In genomic region chr10:97339866-97340706, GRCm38 (mm10) we compare ENCODE assay signal across 8 mouse cellular contexts.
A peak's percentile ranks its signal among the peaks of the same experiment; 100 is the strongest.
DNase-seq lines count a peak whose midpoint lies in the region; ATAC-seq and TF ChIP-seq lines count a peak whose summit lies in the region.
"Had no signal": no experiment of that assay in that cellular context is flagged by ENCODE, and none has a peak within 500 bp of the region (broad histone marks: within the 10 kb centered on the region; RNA-seq: fewer than 3 reads in every experiment).

No protein-coding gene starts in this region.

- no peak overlapping the region for H3K4me3 ChIP-seq in limb, embryonic 14.5 days (replicated peaks; ENCODE audit: low read length)
- H3K4me3 ChIP-seq in limb, embryonic 10.5 days: no peak overlapping the region
- no peak overlapping the region for H3K4me3 ChIP-seq in ES-E14 (ENCODE audit: insufficient read depth in 1 of 2, low read depth in 1 of 2, low read length in 2 of 2, poor library complexity in 1 of 2, severe bottlenecking in 1 of 2)
- H3K4me3 ChIP-seq: embryonic facial prominence, embryonic 15.5 days had no signal

- H3K9me3 ChIP-seq in limb, embryonic 14.5 days (ENCODE audit: control insufficient read depth, low read length): no peaks in the 10 kb centered on the region
- H3K9me3 ChIP-seq in limb, embryonic 10.5 days (replicated peaks): no peaks in the 10 kb centered on the region
- H3K9me3 ChIP-seq in ES-E14 (ENCODE audit: control insufficient read depth, insufficient read depth, low read depth, low read length): no peaks in the 10 kb centered on the region
- H3K9me3 ChIP-seq: embryonic facial prominence, embryonic 15.5 days had no signal

- no peak overlapping the region for H3K27ac ChIP-seq in limb, embryonic 14.5 days (replicated peaks; ENCODE audit: low read depth, low read length)
- H3K27ac ChIP-seq in limb, embryonic 10.5 days: no peak overlapping the region
- no peak overlapping the region for H3K27ac ChIP-seq in ES-E14 (ENCODE audit: insufficient read depth, low read depth, low read length, poor library complexity, severe bottlenecking)
- H3K27ac ChIP-seq: embryonic facial prominence, embryonic 15.5 days had no signal

- ATAC-seq in limb, embryonic 14.5 days (ENCODE audit: low FRiP score, low read depth): no peak

- no peaks in the 10 kb centered on the region for H3K4me1 ChIP-seq in limb, embryonic 14.5 days (ENCODE audit: control insufficient read depth, insufficient read depth, low read length)
- H3K4me1 ChIP-seq in limb, embryonic 10.5 days: 0 out of 2 replicates have a peak, but pooled peaks cover 3% of the 10 kb centered on the region
- H3K4me1 ChIP-seq in ES-E14 (ENCODE audit: control insufficient read depth in 2 of 2, insufficient read depth in 2 of 2, low read length in 2 of 2, poor library complexity in 1 of 2): no peaks in the 10 kb centered on the region

- no peaks in the 10 kb centered on the region for H3K27me3 ChIP-seq in limb, embryonic 14.5 days (ENCODE audit: control insufficient read depth, insufficient read depth, low read length)
- H3K27me3 ChIP-seq in limb, embryonic 10.5 days (ENCODE audit: low read depth, poor library complexity, severe bottlenecking): no peaks in the 10 kb centered on the region
- H3K27me3 ChIP-seq: embryonic facial prominence, embryonic 15.5 days had no signal

- 36% methylated on average over 11 of the region's 11 CpGs for WGBS in limb, embryonic 14.5 days
- WGBS in limb, embryonic 10.5 days: 54% methylated on average over 11 of the region's 11 CpGs

- H3K36me3 ChIP-seq in limb, embryonic 14.5 days (ENCODE audit: control insufficient read depth, insufficient read depth, low read length): no peaks in the 10 kb centered on the region
- no peaks in the 10 kb centered on the region for H3K36me3 ChIP-seq in limb, embryonic 10.5 days
- H3K36me3 ChIP-seq in ES-E14 (ENCODE audit: control insufficient read depth, insufficient read depth, low read length, poor library complexity, severe bottlenecking): no peaks in the 10 kb centered on the region
- H3K36me3 ChIP-seq: embryonic facial prominence, embryonic 15.5 days had no signal

- in situ Hi-C loops in ES-E14 (cut with MboI; ENCODE audit: low sequenced_read_pairs in 2 of 2, unreplicated experiment in 2 of 2): no loop called here

- no peak for TF ChIP-seq POLR2A in limb, embryonic 14.5 days (IDR thresholded peaks at IDR 0.05; ENCODE audit: borderline replicate concordance, extremely low read depth, insufficient read depth, insufficient read length)

- H3K9ac ChIP-seq in limb, embryonic 14.5 days (ENCODE audit: low read depth, low read length, severe bottlenecking): no peak overlapping the region
- no peak overlapping the region for H3K9ac ChIP-seq in ES-E14 (ENCODE audit: insufficient read depth, low read depth, low read length, poor library complexity, severe bottlenecking)
- H3K9ac ChIP-seq: embryonic facial prominence, embryonic 15.5 days had no signal

- DNase-seq in limb, embryonic 14.5 days (ENCODE audit: low spot score): peak; percentile 57
- no peak for DNase-seq in limb, embryonic 10.5 days (ENCODE audit: low spot score)
- DNase-seq in ES-E14 (ENCODE audit: low read depth, low spot score): peak; percentile 12
- DNase-seq in brain, embryonic 18.5 days (ENCODE audit: low read depth, low spot score): peak; percentile 50
- peak; percentile 61 for DNase-seq in naive thymus-derived CD4-positive, alpha-beta T cell, adult 2 months (ENCODE audit: low read depth)
- no peak for DNase-seq in spleen, postnatal 14 days (ENCODE audit: low spot score in 2 of 2)
- no peak for DNase-seq in spleen, postnatal 10 days (ENCODE audit: low spot score in 2 of 2)

- no peak overlapping the region; the same call in 1 of the 2 replicates for H3K4me2 ChIP-seq in limb, embryonic 14.5 days (replicated peaks; ENCODE audit: low read depth, low read length, severe bottlenecking)
- H3K4me2 ChIP-seq: embryonic facial prominence, embryonic 15.5 days had no signal

TF ChIP-seq in ES-E14, 5 proteins besides CTCF, POLR2A, EP300 and RAD21:
- TF ChIP-seq CHD2 (IDR thresholded peaks at IDR 0.05; ENCODE audit: low read depth, low read length) (no peak), ZNF384 (IDR thresholded peaks at IDR 0.05; ENCODE audit: low read depth, low read length) (no peak), ZC3H11A (IDR thresholded peaks at IDR 0.05; ENCODE audit: borderline replicate concordance, low read depth, low read length) (0 out of 2 replicates have a peak, but pooled peaks have one; percentile 53), MAFK (IDR thresholded peaks at IDR 0.05; ENCODE audit: insufficient read depth, low read depth, low read length) (no peak), HCFC1 (IDR thresholded peaks at IDR 0.05; ENCODE audit: borderline replicate concordance, insufficient read depth, low read length) (no peak)

Comparison
In these comparisons a context has a peak if more than half of its experiments do, and no peak if none do; other contexts are left out.
1. DNase-seq: peak in limb, embryonic 14.5 days (single experiment), ES-E14 (single experiment), brain, embryonic 18.5 days (single experiment) and naive thymus-derived CD4-positive, alpha-beta T cell, adult 2 months (single experiment); none in limb, embryonic 10.5 days (single experiment), spleen, postnatal 14 days (0 of 2) and spleen, postnatal 10 days (0 of 2).